Mouse (Mus musculus): ENCODE data around the gene 2310011J03Rik.

2310011J03Rik gene

DNA sequence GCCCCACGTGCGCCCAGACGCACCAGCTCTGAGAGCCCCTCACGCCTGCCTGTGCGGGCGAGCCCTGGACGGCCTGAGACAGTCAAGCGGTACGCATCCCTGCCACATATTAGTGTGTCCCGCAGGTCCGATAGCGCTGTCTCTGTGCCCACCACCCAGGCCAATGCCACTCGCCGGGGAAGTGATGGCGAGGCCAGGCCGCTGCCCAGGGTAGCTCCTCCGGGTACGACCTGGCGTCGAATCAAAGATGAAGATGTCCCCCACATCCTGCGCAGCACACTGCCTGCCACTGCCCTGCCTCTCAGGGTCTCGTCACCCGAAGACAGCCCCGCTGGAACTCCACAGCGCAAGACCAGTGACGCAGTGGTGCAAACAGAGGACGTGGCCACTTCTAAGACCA, 5.0 kb downstream of the 2310011J03Rik start:
- DNase-seq (ENCODE audit: low spot score) = no peak

DNA sequence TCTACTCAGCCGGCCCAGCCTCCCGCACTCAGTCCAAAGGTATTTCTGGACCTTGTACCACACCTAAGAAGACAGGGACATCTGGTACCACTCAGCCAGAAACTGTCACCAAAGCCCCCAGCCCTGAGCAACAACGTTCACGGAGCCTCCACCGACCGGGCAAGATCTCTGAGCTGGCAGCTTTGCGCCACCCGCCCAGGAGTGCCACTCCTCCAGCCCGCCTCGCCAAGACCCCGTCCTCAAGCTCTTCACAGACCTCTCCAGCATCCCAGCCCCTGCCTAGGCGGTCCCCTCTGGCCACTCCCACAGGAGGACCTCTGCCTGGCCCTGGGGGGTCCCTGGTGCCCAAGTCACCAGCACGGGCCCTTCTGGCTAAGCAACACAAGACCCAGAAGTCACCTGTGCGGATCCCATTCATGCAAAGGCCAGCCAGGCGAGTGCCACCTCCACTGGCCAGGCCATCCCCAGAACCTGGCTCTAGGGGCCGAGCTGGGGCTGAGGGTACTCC, 5.8 kb downstream of the 2310011J03Rik start:
- no peak for DNase-seq (ENCODE audit: low spot score)

DNA sequence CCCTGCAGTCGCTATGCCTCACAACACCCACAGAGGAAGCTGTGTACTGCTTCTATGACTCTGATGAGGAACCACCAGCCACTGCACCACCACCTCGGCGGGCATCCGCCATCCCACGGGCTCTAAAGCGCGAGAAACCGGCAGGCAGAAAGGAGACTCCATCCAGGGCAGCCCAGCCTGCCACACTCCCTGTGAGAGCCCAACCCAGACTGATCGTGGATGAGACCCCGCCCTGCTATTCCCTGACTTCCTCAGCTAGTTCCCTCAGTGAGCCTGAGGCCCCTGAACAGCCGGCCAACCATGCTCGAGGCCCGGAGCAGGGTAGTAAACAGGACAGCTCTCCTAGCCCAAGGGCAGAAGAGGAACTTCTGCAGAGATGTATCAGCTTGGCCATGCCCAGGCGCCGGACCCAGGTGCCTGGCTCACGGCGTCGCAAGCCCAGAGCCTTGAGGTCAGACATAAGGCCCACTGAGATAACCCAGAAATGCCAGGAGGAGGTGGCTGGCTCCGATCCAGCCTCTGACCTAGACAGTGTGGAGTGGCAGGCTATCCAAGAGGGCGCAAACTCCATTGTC, 6.6 kb downstream of the 2310011J03Rik start:
- DNase-seq (ENCODE audit: low spot score) = no peak

DNA sequence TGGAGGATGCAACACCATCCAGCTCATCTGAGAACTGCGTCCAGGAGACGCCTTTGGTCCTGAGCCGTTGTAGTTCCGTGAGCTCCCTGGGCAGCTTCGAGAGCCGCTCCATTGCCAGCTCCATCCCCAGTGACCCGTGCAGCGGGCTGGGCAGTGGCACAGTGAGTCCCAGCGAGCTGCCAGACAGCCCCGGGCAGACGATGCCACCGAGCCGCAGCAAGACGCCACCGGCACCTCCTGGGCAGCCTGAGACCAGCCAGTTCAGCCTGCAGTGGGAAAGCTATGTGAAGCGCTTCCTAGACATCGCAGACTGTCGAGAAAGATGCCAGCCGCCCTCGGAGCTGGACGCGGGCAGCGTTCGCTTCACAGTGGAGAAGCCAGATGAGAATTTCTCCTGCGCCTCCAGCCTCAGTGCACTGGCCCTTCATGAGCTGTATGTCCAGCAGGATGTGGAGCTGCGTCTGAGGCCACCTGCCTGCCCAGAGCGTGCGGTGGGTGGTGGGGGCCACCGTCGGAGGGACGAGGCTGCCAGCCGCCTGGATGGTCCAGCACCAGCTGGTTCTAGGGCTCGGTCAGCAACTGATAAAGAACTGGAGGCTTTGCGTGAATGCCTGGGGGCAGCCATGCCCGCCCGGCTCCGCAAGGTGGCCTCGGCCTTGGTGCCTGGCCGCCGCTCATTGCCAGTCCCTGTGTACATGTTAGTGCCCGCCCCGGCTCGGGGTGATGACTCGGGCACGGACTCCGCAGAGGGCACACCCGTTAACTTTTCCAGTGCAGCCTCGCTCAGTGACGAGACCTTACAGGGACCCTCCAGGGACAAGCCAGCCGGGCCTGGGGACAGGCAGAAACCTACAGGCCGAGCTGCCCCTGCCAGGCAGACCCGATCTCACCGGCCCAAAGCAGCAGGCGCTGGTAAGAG, 7.5 kb downstream of the 2310011J03Rik start:
- no peak for DNase-seq (ENCODE audit: low spot score)

DNA sequence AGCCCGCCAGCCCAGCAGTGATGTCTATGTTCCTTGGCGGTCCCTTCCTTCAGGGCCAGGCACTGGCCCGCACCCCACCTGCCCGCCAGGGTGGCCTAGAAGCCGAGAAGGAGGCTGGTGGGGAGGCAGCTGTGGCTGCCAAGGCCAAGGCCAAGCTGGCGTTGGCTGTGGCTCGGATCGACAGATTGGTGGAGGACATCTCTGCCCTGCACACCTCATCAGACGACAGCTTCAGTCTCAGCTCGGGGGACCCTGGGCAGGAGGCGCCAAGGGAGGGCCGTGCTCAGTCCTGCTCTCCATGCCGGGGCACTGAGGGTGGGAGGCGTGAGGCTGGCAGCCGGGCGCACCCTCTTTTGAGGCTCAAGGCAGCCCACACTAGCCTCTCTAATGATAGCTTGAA, 8.8 kb downstream of the 2310011J03Rik start:
- no peak for DNase-seq (ENCODE audit: low spot score)

DNA sequence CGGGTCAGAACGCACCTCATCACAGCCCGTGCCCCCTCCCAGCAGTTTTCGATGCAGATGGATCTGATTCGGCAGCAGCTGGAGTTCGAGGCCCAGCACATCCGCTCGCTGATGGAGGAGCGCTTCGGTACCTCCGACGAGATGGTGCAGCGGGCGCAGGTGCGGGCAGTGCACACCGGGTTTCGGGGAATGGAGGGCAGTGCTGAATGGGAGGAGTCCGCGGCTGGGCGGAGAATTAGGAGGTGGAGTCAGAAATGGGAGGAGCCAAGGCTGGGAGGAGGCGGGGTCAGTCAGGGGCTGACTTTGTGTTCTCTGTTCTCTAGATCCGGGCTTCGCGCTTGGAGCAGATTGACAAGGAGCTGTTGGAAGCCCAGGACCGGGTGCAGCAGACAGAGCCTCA, 15.5 kb downstream of the 2310011J03Rik start:
- no peak for DNase-seq (ENCODE audit: low spot score)

DNA sequence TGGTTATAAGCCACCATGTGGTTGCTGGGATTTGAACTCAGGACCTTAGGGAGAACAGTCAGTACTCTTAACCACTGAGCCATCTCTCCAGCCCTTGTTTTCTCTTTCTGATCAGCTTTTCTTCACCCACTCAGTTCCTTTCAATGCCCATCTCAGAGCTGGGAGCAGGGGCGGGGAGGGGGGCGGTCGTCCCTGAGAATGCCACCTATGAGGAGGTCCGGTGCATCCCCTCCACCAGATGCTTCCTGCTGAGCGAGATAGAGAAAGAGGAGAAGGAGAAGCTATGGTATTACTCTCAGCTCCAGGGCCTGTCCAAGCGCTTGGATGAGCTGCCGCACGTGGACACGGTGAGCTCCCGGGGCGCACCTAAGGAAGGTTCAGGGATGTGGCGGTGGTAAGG, 15.9 kb downstream of the 2310011J03Rik start:
- DNase-seq (ENCODE audit: low spot score) = no peak

GRCm38 (mm10) chr10:80302471-80302881, 17.9 kb downstream of the 2310011J03Rik start:
- DNase-seq (ENCODE audit: low spot score) = no peak

DNA sequence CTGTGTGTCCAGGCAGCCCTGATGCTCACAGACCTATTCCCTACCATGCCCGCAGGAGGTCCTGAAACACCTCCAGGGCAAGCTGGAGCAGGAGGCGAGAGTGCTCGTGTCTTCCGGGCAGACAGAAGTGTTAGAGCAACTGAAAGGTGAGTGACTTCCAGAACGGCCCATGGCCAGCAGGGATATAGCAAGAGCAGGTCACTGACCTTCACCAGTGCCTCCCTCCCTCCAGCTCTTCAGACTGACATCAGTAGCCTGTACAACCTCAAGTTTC, 18.3 kb downstream of the 2310011J03Rik start:
- no peak for DNase-seq (ENCODE audit: low spot score)

DNA sequence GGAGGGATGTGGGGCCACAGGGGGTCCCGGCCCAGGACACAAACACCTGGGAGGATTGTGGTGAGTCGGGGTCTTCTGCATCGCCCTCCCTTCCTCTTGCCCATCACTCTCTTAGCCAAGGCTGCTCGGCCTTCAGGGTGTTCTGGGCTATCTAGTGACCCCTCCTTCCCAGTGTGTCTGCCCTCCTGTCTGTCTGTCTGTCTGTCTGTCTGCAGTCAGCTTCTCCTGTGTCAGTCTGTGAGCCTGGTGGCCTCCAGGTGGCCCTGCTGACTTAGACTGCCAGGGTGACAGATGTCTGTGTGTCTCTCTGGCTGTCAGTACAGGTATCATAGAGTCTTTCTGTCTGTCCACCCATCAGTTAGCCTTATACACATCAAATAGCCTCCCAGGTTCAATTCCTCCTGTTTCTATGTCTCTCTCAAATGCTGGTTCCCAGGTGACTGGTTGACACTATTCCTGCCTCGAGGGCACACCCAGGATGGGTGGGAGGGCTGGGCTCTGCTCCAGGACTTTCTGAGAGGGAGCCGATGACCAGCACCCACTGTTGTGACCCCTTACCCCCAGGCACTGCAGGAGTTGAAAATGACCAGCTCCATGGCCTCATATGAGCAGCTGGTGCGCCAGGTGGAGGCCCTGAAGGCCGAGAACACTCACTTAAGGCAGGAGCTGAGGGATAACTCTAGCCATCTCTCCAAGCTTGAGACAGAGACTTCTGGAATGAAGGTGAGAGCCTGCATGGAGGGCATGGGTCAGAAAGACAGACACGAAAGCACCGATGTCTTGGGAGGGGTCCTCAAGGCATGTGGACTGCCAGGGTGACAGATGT, 18.9 kb downstream of the 2310011J03Rik start:
- no peak for DNase-seq (ENCODE audit: low spot score)

DNA sequence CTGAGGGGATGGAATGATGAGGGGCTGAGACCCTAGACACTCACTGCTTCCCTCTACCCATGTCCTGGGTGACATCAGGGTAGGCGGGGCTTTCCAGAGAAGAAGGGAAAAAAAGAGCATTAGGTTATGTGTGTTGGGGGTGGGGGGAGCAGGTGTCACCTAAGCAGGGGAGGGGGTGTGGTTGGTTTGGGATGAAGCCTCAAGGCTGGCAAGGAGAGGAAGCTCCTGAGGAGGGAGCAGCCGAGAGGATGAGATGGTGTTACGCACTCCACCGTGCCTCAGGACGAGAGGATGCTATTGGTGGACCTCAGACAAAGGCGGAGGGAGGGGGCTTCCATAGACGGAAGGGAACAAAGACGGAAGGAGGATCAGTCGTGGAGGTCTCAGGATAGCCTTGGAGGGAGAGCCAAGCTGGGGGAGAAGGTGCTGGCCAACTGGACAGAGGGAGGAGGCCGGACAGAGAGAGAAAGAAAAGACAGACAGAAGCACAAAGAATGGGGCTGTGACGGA, 19.6 kb downstream of the 2310011J03Rik start:
- DNase-seq (ENCODE audit: low spot score) = no peak

DNA sequence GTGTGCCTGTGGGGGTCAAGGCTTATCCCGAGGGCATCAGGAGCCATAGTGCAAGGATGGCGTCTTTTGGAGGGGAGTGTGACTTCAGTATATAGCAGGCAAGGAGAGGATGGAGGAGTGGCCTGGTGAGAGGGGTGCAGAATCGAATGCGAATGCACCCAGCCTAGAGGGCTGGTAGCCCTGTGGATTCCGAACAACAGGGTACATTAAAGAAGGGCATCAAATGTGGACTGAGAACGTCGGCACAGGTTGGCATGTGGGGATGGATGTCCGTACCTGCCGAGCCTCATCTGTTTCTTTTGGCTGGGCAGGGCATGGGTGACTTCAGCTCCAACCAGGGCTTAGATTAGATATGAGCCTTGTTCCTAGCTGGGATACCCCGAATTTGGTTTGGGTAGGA, 20.5 kb downstream of the 2310011J03Rik start:
- no peak for DNase-seq (ENCODE audit: low spot score)

GRCm38 (mm10) chr10:80299301-80299700, 21.0 kb downstream of the 2310011J03Rik start:
- DNase-seq (ENCODE audit: low spot score) = no peak

GRCm38 (mm10) chr10:80298571-80299281, 21.6 kb downstream of the 2310011J03Rik start:
- DNase-seq (ENCODE audit: low spot score) = no peak

DNA sequence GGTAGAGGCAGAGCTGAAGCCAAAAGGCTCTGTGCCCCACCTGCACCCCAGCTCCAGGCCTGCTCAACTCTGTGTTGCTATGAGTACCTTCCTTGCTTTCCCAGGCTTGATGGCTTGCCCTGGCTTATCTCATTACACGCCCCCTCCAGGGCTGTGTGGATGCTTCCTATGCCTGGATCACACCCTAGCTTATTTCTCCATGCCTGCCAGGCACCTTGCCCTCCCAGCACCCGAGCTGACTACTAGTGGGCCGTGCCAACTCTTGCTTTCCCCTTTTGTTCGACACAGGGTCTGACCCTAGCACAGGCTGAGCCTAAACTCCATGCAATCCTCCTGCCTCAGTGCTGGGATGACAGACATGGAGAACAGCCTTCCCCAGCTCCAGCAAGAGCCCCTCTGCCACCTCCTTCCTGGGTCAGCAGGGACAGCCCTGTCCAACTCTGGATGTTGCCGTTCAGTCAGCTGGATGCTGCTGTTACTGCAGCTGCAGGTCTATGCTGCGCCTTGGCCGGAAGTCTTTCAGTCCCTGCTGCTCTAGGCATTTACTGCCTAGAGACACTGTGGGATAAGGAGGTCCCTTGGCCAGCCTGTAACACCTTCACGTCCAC, 22.7 kb downstream of the 2310011J03Rik start:
- no peak for DNase-seq (ENCODE audit: low spot score)

DNA sequence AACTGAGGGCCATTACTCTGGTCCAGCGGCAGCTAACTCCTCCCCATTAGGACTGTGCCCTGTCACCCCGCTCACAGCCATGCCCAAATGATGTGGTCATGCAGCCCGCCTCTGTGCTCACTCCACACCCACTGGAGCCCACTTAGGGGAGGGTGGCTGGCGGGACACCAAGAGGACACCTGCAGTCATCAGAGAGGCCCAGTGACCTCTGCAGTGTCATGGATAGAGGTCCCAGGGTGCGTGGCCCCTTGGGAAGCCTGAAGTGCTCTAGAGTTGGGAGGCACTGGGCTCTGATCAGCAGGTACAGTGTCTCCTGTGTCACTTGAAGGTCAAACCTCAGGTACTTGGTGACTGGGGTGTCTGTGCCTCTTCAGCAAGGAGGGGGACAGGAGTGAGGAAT, 23.5 kb downstream of the 2310011J03Rik start:
- DNase-seq (ENCODE audit: low spot score) = no peak

DNA sequence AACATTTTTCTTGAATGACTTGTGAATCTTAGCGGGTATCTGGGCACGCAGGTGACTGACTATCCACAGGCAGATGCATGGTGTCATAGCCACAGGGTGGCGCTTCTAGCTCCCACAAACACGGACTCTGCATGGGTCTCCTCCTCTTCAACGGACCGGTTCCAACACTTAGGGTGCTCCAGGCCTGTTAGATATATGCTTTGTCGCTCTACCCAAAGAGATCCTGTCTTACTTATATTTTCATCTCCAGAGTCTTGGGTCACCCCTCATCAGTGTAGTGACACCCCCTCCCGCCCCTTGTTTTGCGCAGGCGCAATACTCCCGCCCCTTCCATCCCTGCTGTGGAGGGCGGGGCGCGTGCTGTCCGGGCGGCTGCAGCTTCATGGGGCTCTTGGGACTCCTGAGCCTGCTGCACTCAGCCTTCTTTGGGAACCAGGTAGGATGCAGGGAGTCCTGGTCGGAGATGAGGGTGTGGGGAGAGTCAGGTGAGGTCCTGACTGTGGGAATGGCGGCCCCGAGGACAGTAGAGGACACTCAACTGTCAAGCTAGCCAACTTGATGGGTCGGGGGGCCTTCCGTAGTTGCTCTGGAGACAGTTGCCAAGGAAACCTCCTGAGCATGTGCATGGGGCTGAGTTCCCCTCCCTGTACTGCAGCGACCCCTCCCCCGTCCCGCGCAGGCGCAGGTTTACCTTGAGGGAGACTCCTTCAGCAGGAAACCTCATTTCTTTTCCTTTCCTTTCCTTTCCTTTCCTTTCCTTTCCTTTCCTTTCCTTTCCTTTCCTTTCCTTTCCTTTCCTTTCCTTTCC, 24.5 kb downstream of the 2310011J03Rik start, which contains the start of gene Apc2:
Gene Apc2, plus strand, starts transcription at position 360 of the 808 bp plus-strand sequence.
- DNase-seq (ENCODE audit: low spot score) = peak; percentile 75

DNA sequence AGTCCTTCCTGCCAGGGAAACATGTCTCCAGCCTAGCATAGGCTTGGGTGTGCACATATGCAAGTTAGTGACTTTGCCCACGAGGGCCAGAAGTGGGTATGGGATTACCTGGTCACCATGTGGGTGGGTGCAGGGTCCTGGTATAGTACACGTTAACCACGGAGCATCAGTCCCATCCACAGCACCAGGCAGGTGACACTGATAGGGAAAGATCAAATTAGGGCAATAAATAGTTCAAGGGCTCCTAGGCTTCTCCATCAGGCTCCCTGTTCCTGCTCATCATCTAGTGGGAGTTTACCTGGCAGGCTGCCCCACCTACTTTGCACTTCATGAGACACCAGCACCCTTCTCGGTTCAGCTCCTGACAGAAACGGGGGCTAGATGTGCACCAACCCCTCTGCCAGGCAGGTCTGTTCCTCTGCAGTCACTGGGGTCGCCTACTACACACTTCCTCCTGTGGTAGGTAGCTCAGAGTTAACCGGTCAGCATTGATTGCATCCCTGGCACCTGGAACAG, 25.5 kb downstream of the 2310011J03Rik start:
- no peak for DNase-seq (ENCODE audit: low spot score)

DNA sequence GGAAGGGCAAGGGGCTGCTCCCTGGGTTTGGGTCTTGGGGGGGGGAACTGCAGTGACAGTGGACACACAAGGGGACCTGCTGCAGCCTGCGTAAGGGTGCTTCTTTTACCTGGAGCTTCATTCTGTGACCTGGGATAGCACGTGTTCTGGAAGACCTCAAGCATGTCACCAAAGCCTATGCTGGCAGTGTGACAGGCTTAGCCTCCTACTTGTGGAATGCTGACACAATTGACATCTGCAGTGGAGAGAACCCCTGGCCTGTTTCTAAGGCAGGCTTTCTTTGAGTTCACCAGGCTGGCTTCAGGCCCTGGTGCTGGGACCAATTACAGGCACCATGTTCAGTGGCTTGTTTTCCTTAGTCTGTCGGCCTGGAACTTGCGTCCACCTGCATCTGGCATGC, 26.0 kb downstream of the 2310011J03Rik start:
- peak; percentile 23 for DNase-seq (ENCODE audit: low spot score)

DNA sequence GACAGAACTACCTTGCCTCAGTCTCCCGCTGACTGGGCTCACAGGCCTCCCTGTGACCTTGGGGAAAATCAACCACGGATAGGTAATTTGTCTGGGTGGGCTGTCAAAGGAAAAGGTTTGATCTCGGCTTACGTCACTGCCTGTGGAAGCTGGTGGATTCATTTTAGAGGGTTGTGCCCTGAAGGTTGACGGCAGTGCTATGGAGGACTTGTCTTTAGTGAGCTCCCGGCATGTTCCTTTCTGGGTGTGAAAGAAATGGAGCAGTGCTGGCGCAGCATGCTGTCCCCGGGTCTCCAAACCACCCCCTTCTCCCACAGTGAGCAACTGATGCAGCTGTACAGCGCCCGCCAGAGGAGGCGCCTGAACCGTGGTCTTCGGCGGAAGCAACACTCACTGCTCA, 27.0 kb downstream of the 2310011J03Rik start:
- peak; percentile 34 for DNase-seq (ENCODE audit: low spot score)

All from c-Kit-positive CD71-positive TER-119-positive erythroid progenitor cells, embryonic 14.5 days (primary cell).